In the genomic region with DNA sequence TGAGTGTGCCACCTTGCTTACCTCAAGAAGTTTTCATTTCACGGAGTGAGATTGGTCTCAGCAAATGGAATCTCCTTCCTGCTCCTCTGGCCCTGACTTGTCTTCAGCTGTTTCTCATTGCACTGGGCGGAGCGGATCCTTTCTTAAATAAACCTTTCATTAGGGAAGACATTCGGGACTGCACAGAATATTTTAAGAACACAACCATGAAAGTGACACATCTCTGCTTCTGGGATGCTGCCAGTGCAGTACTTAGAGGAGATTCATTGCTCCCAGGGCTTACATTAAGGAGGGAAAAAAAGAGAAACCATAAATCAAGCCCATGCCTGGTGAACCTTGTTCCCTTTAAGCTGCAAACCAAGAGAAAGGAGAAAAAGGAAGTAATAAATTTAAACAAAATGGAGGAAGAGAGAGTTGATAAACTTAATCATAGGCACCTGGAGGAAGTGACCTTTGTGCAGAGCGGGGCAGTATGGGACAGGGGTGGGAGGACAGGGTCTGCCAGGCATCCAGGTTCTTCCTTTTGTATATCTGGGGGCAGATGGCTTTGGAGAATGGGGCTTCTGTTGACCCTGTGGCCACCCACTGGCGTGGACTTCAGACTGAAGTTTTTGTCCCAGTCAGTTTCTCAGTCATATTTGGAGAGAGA, we compare ENCODE assay signal across 12 mouse cellular contexts. TPM values are rescaled to one million over a fixed set of nuclear protein-coding genes. Genes with fewer than 3 reads are reported as not detected.
DNase-seq lines count a peak whose midpoint lies in the region; ATAC-seq and TF ChIP-seq lines count a peak whose summit lies in the region.
"Had no signal": no experiment of that assay in that cellular context is flagged by ENCODE, and none has a peak within 500 bp of the region (broad histone marks: within the 10 kb centered on the region; RNA-seq: fewer than 3 reads in every experiment).

No protein-coding gene starts in this region.

- no peak for TF ChIP-seq EP300 in stomach, postnatal 0 days (optimal IDR thresholded peaks at IDR 0.05)

- H3K4me2 ChIP-seq in forebrain, embryonic 13.5 days = no peak overlapping the region
- H3K4me2 ChIP-seq in forebrain, postnatal 0 days (ENCODE audit: low read depth) = no peak overlapping the region
- no peak overlapping the region for H3K4me2 ChIP-seq in liver, embryonic 12.5 days
- peak overlapping the region; percentile 24 for H3K4me2 ChIP-seq in intestine, postnatal 0 days (replicated peaks; ENCODE audit: low read depth)
- H3K4me2 ChIP-seq in stomach, postnatal 0 days (replicated peaks; ENCODE audit: low read depth) = no peak overlapping the region
- H3K4me2 ChIP-seq: limb, embryonic 13.5 days had no signal

- DNase-seq in forebrain, postnatal 0 days = no peak
- no peak for DNase-seq in liver, adult 2 months (ENCODE audit: extremely low read depth, low read depth, low spot score)
- DNase-seq in stomach, postnatal 0 days (ENCODE audit: low spot score) = no peak
- no peak for DNase-seq in layer of hippocampus, postnatal 36 days
- DNase-seq: cerebellum, postnatal 36 days had no signal

- TF ChIP-seq POLR2A in liver, adult 2 months (IDR thresholded peaks at IDR 0.05; ENCODE audit: extremely low read depth, insufficient read depth, low read length) = no peak

- H3K36me3 ChIP-seq in forebrain, embryonic 13.5 days (ENCODE audit: poor library complexity, severe bottlenecking) = no peaks in the 10 kb centered on the region
- no peaks in the 10 kb centered on the region for H3K36me3 ChIP-seq in forebrain, postnatal 0 days (ENCODE audit: insufficient read depth)
- H3K36me3 ChIP-seq in liver, adult 2 months (ENCODE audit: control insufficient read depth, insufficient read depth, low read length) = no peaks in the 10 kb centered on the region
- no peaks in the 10 kb centered on the region for H3K36me3 ChIP-seq in liver, embryonic 12.5 days
- H3K36me3 ChIP-seq in intestine, postnatal 0 days (ENCODE audit: control insufficient read depth, insufficient read depth) = no peaks in the 10 kb centered on the region
- no peaks in the 10 kb centered on the region for H3K36me3 ChIP-seq in stomach, postnatal 0 days (ENCODE audit: control insufficient read depth, insufficient read depth, low read length)
- H3K36me3 ChIP-seq: limb, embryonic 13.5 days; midbrain, embryonic 10.5 days had no signal

- no peaks in the 10 kb centered on the region for H3K79me2 ChIP-seq in liver, adult 2 months (ENCODE audit: control insufficient read depth, insufficient read depth, low read length)

- 0 out of 2 replicates have a peak overlapping the region, but pooled peaks have one; percentile 5 for H3K27ac ChIP-seq in forebrain, embryonic 13.5 days
- no peak overlapping the region for H3K27ac ChIP-seq in forebrain, postnatal 0 days (ENCODE audit: low read depth, low read length)
- peak overlapping the region; percentile 53 for H3K27ac ChIP-seq in liver, adult 2 months (replicated peaks; ENCODE audit: insufficient read depth, low read depth, low read length)
- no peak overlapping the region for H3K27ac ChIP-seq in liver, embryonic 12.5 days
- H3K27ac ChIP-seq in intestine, postnatal 0 days (ENCODE audit: low read depth, low read length) = peak overlapping the region; percentile 57
- peak overlapping the region; percentile 65 for H3K27ac ChIP-seq in stomach, postnatal 0 days (replicated peaks)
- H3K27ac ChIP-seq: limb, embryonic 13.5 days; midbrain, embryonic 10.5 days had no signal

- H3K4me3 ChIP-seq in forebrain, embryonic 13.5 days = no peak overlapping the region
- H3K4me3 ChIP-seq in forebrain, postnatal 0 days (ENCODE audit: low read depth, low read length) = no peak overlapping the region
- no peak overlapping the region for H3K4me3 ChIP-seq in liver, adult 2 months (ENCODE audit: insufficient read depth, low read depth, low read length)
- no peak overlapping the region for H3K4me3 ChIP-seq in liver, embryonic 12.5 days
- H3K4me3 ChIP-seq in intestine, postnatal 0 days (ENCODE audit: low read depth, low read length) = no peak overlapping the region
- H3K4me3 ChIP-seq in stomach, postnatal 0 days (ENCODE audit: low read depth, low read length) = no peak overlapping the region
- H3K4me3 ChIP-seq: limb, embryonic 13.5 days; midbrain, embryonic 10.5 days had no signal

- no peak for TF ChIP-seq CTCF in forebrain, postnatal 0 days (IDR thresholded peaks at IDR 0.05; ENCODE audit: low read depth)
- TF ChIP-seq CTCF in liver, adult 2 months (IDR thresholded peaks at IDR 0.05; ENCODE audit: low read depth, low read length) = no peak
- no peak for TF ChIP-seq CTCF in intestine, postnatal 0 days (IDR thresholded peaks at IDR 0.05; ENCODE audit: low read depth)
- no peak for TF ChIP-seq CTCF in stomach, postnatal 0 days (IDR thresholded peaks at IDR 0.05; ENCODE audit: low read depth)

- ATAC-seq in forebrain, embryonic 13.5 days = no peak
- no peak for ATAC-seq in forebrain, postnatal 0 days
- no peak for ATAC-seq in liver, embryonic 12.5 days
- ATAC-seq in intestine, postnatal 0 days = peak; percentile 76
- peak; percentile 21; the same call in 1 of the 2 replicates for ATAC-seq in stomach, postnatal 0 days (ENCODE audit: low FRiP score, low TSS enrichment)
- ATAC-seq in megakaryocyte, adult 5-6 weeks (ENCODE audit: poor library complexity, severe bottlenecking) = no peak

- 77% methylated on average over 6 of the region's 6 CpGs for WGBS in forebrain, embryonic 13.5 days
- WGBS in forebrain, postnatal 0 days = 80% methylated on average over 6 of the region's 6 CpGs
- 70% methylated on average over 6 of the region's 6 CpGs for WGBS in liver, adult 2 months
- WGBS in liver, embryonic 12.5 days (ENCODE audit: insufficient replicate concordance) = 56% methylated on average over 6 of the region's 6 CpGs
- 26% methylated on average over 6 of the region's 6 CpGs for WGBS in intestine, postnatal 0 days
- WGBS in stomach, postnatal 0 days = 33% methylated on average over 6 of the region's 6 CpGs

- no peak overlapping the region for H3K9ac ChIP-seq in forebrain, embryonic 13.5 days
- H3K9ac ChIP-seq in forebrain, postnatal 0 days = no peak overlapping the region
- H3K9ac ChIP-seq in liver, adult 2 months (ENCODE audit: low read depth, low read length) = no peak overlapping the region
- H3K9ac ChIP-seq in liver, embryonic 12.5 days = no peak overlapping the region
- no peak overlapping the region for H3K9ac ChIP-seq in intestine, postnatal 0 days (ENCODE audit: low read depth, low read length)
- no peak overlapping the region for H3K9ac ChIP-seq in stomach, postnatal 0 days (ENCODE audit: low read length)
- H3K9ac ChIP-seq: limb, embryonic 13.5 days had no signal

- H3K9me3 ChIP-seq in forebrain, embryonic 13.5 days (replicated peaks) = no peaks in the 10 kb centered on the region
- H3K9me3 ChIP-seq in forebrain, postnatal 0 days (ENCODE audit: low read length) = no peaks in the 10 kb centered on the region
- no peaks in the 10 kb centered on the region for H3K9me3 ChIP-seq in liver, embryonic 12.5 days (replicated peaks)
- H3K9me3 ChIP-seq in intestine, postnatal 0 days (ENCODE audit: control insufficient read depth) = no peaks in the 10 kb centered on the region
- H3K9me3 ChIP-seq in stomach, postnatal 0 days (ENCODE audit: control insufficient read depth, low read length) = no peaks in the 10 kb centered on the region
- H3K9me3 ChIP-seq: limb, embryonic 13.5 days; midbrain, embryonic 10.5 days had no signal

- no peaks in the 10 kb centered on the region for H3K27me3 ChIP-seq in forebrain, embryonic 13.5 days
- H3K27me3 ChIP-seq in forebrain, postnatal 0 days (ENCODE audit: insufficient read depth, low read length) = no peaks in the 10 kb centered on the region
- no peaks in the 10 kb centered on the region for H3K27me3 ChIP-seq in liver, adult 2 months (ENCODE audit: control insufficient read depth, insufficient read depth, low read length)
- no peaks in the 10 kb centered on the region for H3K27me3 ChIP-seq in liver, embryonic 12.5 days (replicated peaks)
- no peaks in the 10 kb centered on the region for H3K27me3 ChIP-seq in intestine, postnatal 0 days (replicated peaks; ENCODE audit: control insufficient read depth, insufficient read depth, low read length)
- no peaks in the 10 kb centered on the region for H3K27me3 ChIP-seq in stomach, postnatal 0 days (ENCODE audit: control insufficient read depth, insufficient read depth, low read length)
- H3K27me3 ChIP-seq: limb, embryonic 13.5 days had no signal

- H3K4me1 ChIP-seq in forebrain, embryonic 13.5 days = peaks cover 8% of the 10 kb centered on the region
- peaks cover 4% of the 10 kb centered on the region; the same call in 1 of the 2 replicates for H3K4me1 ChIP-seq in forebrain, postnatal 0 days (ENCODE audit: insufficient read depth)
- H3K4me1 ChIP-seq in liver, adult 2 months (ENCODE audit: control insufficient read depth, insufficient read depth, low read length) = peaks cover 20% of the 10 kb centered on the region
- H3K4me1 ChIP-seq in liver, embryonic 12.5 days = no peaks in the 10 kb centered on the region
- H3K4me1 ChIP-seq in intestine, postnatal 0 days (replicated peaks; ENCODE audit: control insufficient read depth, insufficient read depth, low read length) = peaks cover 8% of the 10 kb centered on the region; the same call in 1 of the 2 replicates
- no peaks in the 10 kb centered on the region for H3K4me1 ChIP-seq in stomach, postnatal 0 days (replicated peaks; ENCODE audit: control insufficient read depth, insufficient read depth)

RNA-seq across cellular contexts. Expression of gene Nppc, which starts 37.5 kb away (rescaled TPM):
- 2.6 and 2.7 TPM in 2 replicates for polyA plus RNA-seq in forebrain, embryonic 13.5 days (2015; fragmentation: Nextera tagmentation; extraction: Ambion mirVana)
- 5.7 and 6.3 TPM in 2 replicates for total RNA-seq in forebrain, postnatal 0 days (2014; rRNA removed)
- 7.7 and 9.2 TPM in 2 replicates for polyA plus RNA-seq in forebrain, postnatal 0 days (2015; fragmentation: Nextera tagmentation; extraction: Ambion mirVana)
- total RNA-seq in liver, adult 2 months (2014; rRNA removed) = not detected in 2 replicates
- not detected in 2 replicates for polyA plus RNA-seq in liver, adult 2 months (2012; rRNA removed)
- not detected in 2 replicates for polyA plus RNA-seq in liver, embryonic 12.5 days (2016; fragmentation: Nextera tagmentation; extraction: Ambion mirVana)
- polyA plus RNA-seq in intestine, postnatal 0 days (2015; fragmentation: Nextera tagmentation; extraction: Ambion mirVana) = 0.30 and 0.38 TPM in 2 replicates
- polyA plus RNA-seq in stomach, postnatal 0 days (2015; fragmentation: Nextera tagmentation; extraction: Ambion mirVana) = 3.5 and 4.1 TPM in 2 replicates
- 1 to 10 TPM; 7.1 to 8.0 TPM for total RNA-seq in layer of hippocampus, postnatal 36 days (2021)
- total RNA-seq in megakaryocyte, adult 5-6 weeks (2015) = not detected in 2 replicates
- total RNA-seq in megakaryocyte, adult 5-6 weeks (2017) = not detected in 2 replicates
- polyA plus RNA-seq: spleen, adult 2 months had no signal

RNA-seq across cellular contexts. Expression of gene Cops7b, which starts 50.2 kb away (rescaled TPM):
- 60.5 and 64.7 TPM in 2 replicates for polyA plus RNA-seq in forebrain, embryonic 13.5 days (2015; fragmentation: Nextera tagmentation; extraction: Ambion mirVana)
- total RNA-seq in forebrain, postnatal 0 days (2014; rRNA removed) = 37.6 and 40.3 TPM in 2 replicates
- 54.3 and 54.7 TPM in 2 replicates for polyA plus RNA-seq in forebrain, postnatal 0 days (2015; fragmentation: Nextera tagmentation; extraction: Ambion mirVana)
- total RNA-seq in liver, adult 2 months (2014; rRNA removed) = 5.0 and 6.0 TPM in 2 replicates
- polyA plus RNA-seq in liver, adult 2 months (2012; rRNA removed) = 13.4 and 20.2 TPM in 2 replicates
- polyA plus RNA-seq in liver, embryonic 12.5 days (2016; fragmentation: Nextera tagmentation; extraction: Ambion mirVana) = 23.4 and 24.3 TPM in 2 replicates
- polyA plus RNA-seq in intestine, postnatal 0 days (2015; fragmentation: Nextera tagmentation; extraction: Ambion mirVana) = 14.2 and 15.7 TPM in 2 replicates
- polyA plus RNA-seq in stomach, postnatal 0 days (2015; fragmentation: Nextera tagmentation; extraction: Ambion mirVana) = 14.9 and 16.2 TPM in 2 replicates
- total RNA-seq in layer of hippocampus, postnatal 36 days (2021) = 10 to 100 TPM; 19.4 to 22.0 TPM
- 5.8 and 6.8 TPM in 2 replicates for total RNA-seq in megakaryocyte, adult 5-6 weeks (2015)
- 11.8 and 30.3 TPM in 2 replicates for total RNA-seq in megakaryocyte, adult 5-6 weeks (2017)

RNA-seq across cellular contexts. Expression of gene Pde6d, which starts 50.4 kb away (rescaled TPM):
- polyA plus RNA-seq in forebrain, embryonic 13.5 days (2015; fragmentation: Nextera tagmentation; extraction: Ambion mirVana) = 78.5 and 84.4 TPM in 2 replicates
- 44.9 and 59.0 TPM in 2 replicates for total RNA-seq in forebrain, postnatal 0 days (2014; rRNA removed)
- 110 and 116 TPM in 2 replicates for polyA plus RNA-seq in forebrain, postnatal 0 days (2015; fragmentation: Nextera tagmentation; extraction: Ambion mirVana)
- total RNA-seq in liver, adult 2 months (2014; rRNA removed) = 3.8 and 5.3 TPM in 2 replicates
- polyA plus RNA-seq in liver, adult 2 months (2012; rRNA removed) = 4.7 TPM in 2 replicates
- 44.0 and 48.0 TPM in 2 replicates for polyA plus RNA-seq in liver, embryonic 12.5 days (2016; fragmentation: Nextera tagmentation; extraction: Ambion mirVana)
- 41.9 and 42.6 TPM in 2 replicates for polyA plus RNA-seq in intestine, postnatal 0 days (2015; fragmentation: Nextera tagmentation; extraction: Ambion mirVana)
- 33.6 and 38.2 TPM in 2 replicates for polyA plus RNA-seq in stomach, postnatal 0 days (2015; fragmentation: Nextera tagmentation; extraction: Ambion mirVana)
- 10 to 100 TPM; 54.1 to 59.4 TPM for total RNA-seq in layer of hippocampus, postnatal 36 days (2021)
- 33.6 and 38.8 TPM in 2 replicates for total RNA-seq in megakaryocyte, adult 5-6 weeks (2015)
- total RNA-seq in megakaryocyte, adult 5-6 weeks (2017) = 14.3 and 17.2 TPM in 2 replicates

Comparison
In these comparisons a context has a peak if more than half of its experiments do, and no peak if none do; other contexts are left out.
1. H3K27ac ChIP-seq: peak in forebrain, embryonic 13.5 days (single experiment), liver, adult 2 months (single experiment), intestine, postnatal 0 days (single experiment) and stomach, postnatal 0 days (single experiment); none in forebrain, postnatal 0 days (single experiment) and liver, embryonic 12.5 days (single experiment).
2. ATAC-seq: peak in intestine, postnatal 0 days (single experiment) and stomach, postnatal 0 days (single experiment); none in forebrain, embryonic 13.5 days (single experiment), forebrain, postnatal 0 days (single experiment), liver, embryonic 12.5 days (single experiment) and megakaryocyte, adult 5-6 weeks (single experiment).